Mouse (Mus musculus) liver, embryonic 14.5 days (tissue): ENCODE data around the gene Cnnm1. TPM values are rescaled to one million over a fixed set of nuclear protein-coding genes. Genes with fewer than 3 reads are reported as not detected.

ENCODE experiments used
- ATAC-seq: fragments of 200-750 bp; cut with Nextera tagmentation; 2 replicates; pipeline ENCODE4 v1.8.0; 2017; ENCODE audit warnings: moderate number of reproducible peaks, mild to moderate bottlenecking, moderate library complexity; ENCODE audit not compliant: insufficient read depth
- DNase-seq, 3 experiments: peaks; one replicate each; pipeline ENCODE4 v3.0.0-alpha.2; 2012 to 2013; ENCODE audit warnings: low read depth in 3 of 3, low spot score in 3 of 3
- H3K27ac ChIP-seq: fragments of 300-500 bp; sonication (generic); 2 replicates; pipeline ENCODE4 v1.5.1; 2014; ENCODE audit warnings: moderate library complexity, mild to moderate bottlenecking, control low read depth, inconsistent platforms
- H3K27me3 ChIP-seq: fragments of 300-500 bp; sonication (generic); 2 replicates; pipeline ENCODE4 v1.6.1; 2014; ENCODE audit warnings: mild to moderate bottlenecking, low read length, moderate library complexity; ENCODE audit not compliant: control insufficient read depth, insufficient read depth
- H3K36me3 ChIP-seq: fragments of 300-500 bp; sonication (generic); replicated peaks from 2 replicates; pipeline ENCODE4 v1.6.1; 2014; ENCODE audit warnings: low read depth; ENCODE audit not compliant: control insufficient read depth, insufficient read depth
- H3K4me1 ChIP-seq, 2 experiments: fragments of 200-500 bp in 1 of 2; fragments of 300-500 bp in 1 of 2; sonication (generic) in 1 of 2; replicated peaks; 2 replicates each; pipeline ENCODE4 v1.6.1; 2012 to 2014; ENCODE audit warnings: antibody characterized with exemption in 1 of 2, inconsistent platforms in 1 of 2, low read length in 1 of 2; ENCODE audit not compliant: control insufficient read depth in 2 of 2, insufficient read depth in 2 of 2
- H3K4me2 ChIP-seq: fragments of 300-500 bp; sonication (generic); 2 replicates; pipeline ENCODE4 v1.6.1; 2014; ENCODE audit warnings: low read depth, mild to moderate bottlenecking, control low read depth, moderate library complexity
- H3K4me3 ChIP-seq, 2 experiments: fragments of 200-500 bp in 1 of 2; fragments of 300-500 bp in 1 of 2; sonication (generic) in 1 of 2; 2 replicates each; pipeline ENCODE4 v1.5.1; 2012 to 2014; ENCODE audit warnings: low read depth in 2 of 2, low read length in 2 of 2, mild to moderate bottlenecking in 2 of 2, control low read depth in 1 of 2, inconsistent platforms in 1 of 2, moderate library complexity in 1 of 2; ENCODE audit not compliant: insufficient read depth in 1 of 2
- H3K9ac ChIP-seq: fragments of 300-500 bp; sonication (generic); replicated peaks from 2 replicates; pipeline ENCODE4 v1.6.1; 2014; ENCODE audit warnings: mild to moderate bottlenecking, control low read depth, moderate library complexity
- H3K9me3 ChIP-seq: fragments of 300-500 bp; sonication (generic); 2 replicates; pipeline ENCODE4 v1.6.1; 2016; ENCODE audit warnings: low read length, mixed read lengths; ENCODE audit not compliant: control insufficient read depth
- CTCF ChIP-seq: IDR thresholded peaks from 2 replicates; pipeline ENCODE4 v1.5.1; 2016; ENCODE audit warnings: antibody characterized with exemption, low read depth, control low read depth
- EP300 ChIP-seq: IDR thresholded peaks from 2 replicates; pipeline ENCODE4 v1.6.1; 2016; ENCODE audit warnings: antibody characterized with exemption, low read depth
- WGBS: fragments of 180-500 bp; shearing (Covaris S2); extraction: QIAGEN DNeasy Blood & Tissue Kit; methylation state at CpG from one replicate; pipeline ENCODE4 v1.1.7; 2014; ENCODE audit not compliant: insufficient replicate concordance; 5-methylcytosine and 5-hydroxymethylcytosine counted together
- polyA plus RNA-seq, 2 experiments: library from polyadenylated mRNA; depleted of rRNA in 1 of 2; stranded (reverse) in 1 of 2; unstranded in 1 of 2; fragments of >200 nt; fragmentation: Nextera tagmentation in 1 of 2; extraction: Ambion mirVana in 1 of 2; gene quantifications; 2 replicates each; pipeline versions ENCODE4 v1.2.1 to v1.2.3; 2012 to 2014

Gene Cnnm1
- polyA plus RNA-seq, 2 experiments = 0.08 to 0.17 TPM

GRCm38 (mm10) chr19:43424082-43424481 is 16.2 kb upstream of the Cnnm1 start:
- no peaks in the 10 kb centered on the region for H3K27me3 ChIP-seq
- H3K9me3 ChIP-seq = no peaks in the 10 kb centered on the region
- ATAC-seq = no peak
- DNase-seq = no peak
- no peak overlapping the region for H3K4me3 ChIP-seq
- H3K9ac ChIP-seq = no peak overlapping the region
- H3K4me2 ChIP-seq = no peak overlapping the region
- H3K27ac ChIP-seq = no peak overlapping the region
- no peaks in the 10 kb centered on the region for H3K4me1 ChIP-seq
- 48% methylated on average over 2 of the region's 2 CpGs for WGBS
- no peaks in the 10 kb centered on the region for H3K36me3 ChIP-seq
- TF ChIP-seq CTCF = no peak; the same call in 1 of the 2 replicates
- no peak for TF ChIP-seq EP300

- H3K4me3 ChIP-seq = no peak overlapping the region
- H3K9me3 ChIP-seq = no peaks in the 10 kb centered on the region
- 75% methylated on average over 24 of the region's 24 CpGs for WGBS
- TF ChIP-seq CTCF = no peak
- no peak for TF ChIP-seq EP300
- H3K4me2 ChIP-seq = no peak overlapping the region
- H3K4me1 ChIP-seq = no peaks in the 10 kb centered on the region
- H3K9ac ChIP-seq = no peak overlapping the region
- H3K36me3 ChIP-seq = no peaks in the 10 kb centered on the region
- H3K27ac ChIP-seq = no peak overlapping the region
- ATAC-seq (no peak), DNase-seq (no peak)
- H3K27me3 ChIP-seq = no peaks in the 10 kb centered on the region; the same call in 1 of the 2 replicates
Observed at GRCm38 (mm10) chr19:43427446-43428224, 12.6 kb upstream of the Cnnm1 start.

GRCm38 (mm10) chr19:43439246-43439645 is 990 bp upstream of the Cnnm1 start:
- no peak overlapping the region for H3K9ac ChIP-seq
- ATAC-seq = no peak
- H3K4me1 ChIP-seq = no peaks in the 10 kb centered on the region
- H3K27ac ChIP-seq = no peak overlapping the region
- H3K27me3 ChIP-seq = peaks cover 57% of the 10 kb centered on the region
- no peaks in the 10 kb centered on the region for H3K9me3 ChIP-seq
- no peak overlapping the region for H3K4me3 ChIP-seq
- H3K4me2 ChIP-seq = no peak overlapping the region
- no peaks in the 10 kb centered on the region for H3K36me3 ChIP-seq
- no peak for DNase-seq
- 53% methylated on average over 7 of the region's 7 CpGs for WGBS
- TF ChIP-seq CTCF (no peak), EP300 (no peak)

GRCm38 (mm10) chr19:43440768-43441660 is 778 bp downstream of the Cnnm1 start:
- Histone ChIP-seq H3K4me1 (no peaks in the 10 kb centered on the region), H3K4me2 (peak overlapping the region; percentile 62), H3K9me3 (no peaks in the 10 kb centered on the region), H3K27ac (no peak overlapping the region), H3K9ac (no peak overlapping the region), H3K4me3 (peak overlapping the region in 1 of 2 experiments; percentile 47; a peak in 2 of 4 replicates), H3K36me3 (no peaks in the 10 kb centered on the region), H3K27me3 (peaks cover 57% of the 10 kb centered on the region)
- 1% methylated on average over 109 of the region's 118 CpGs for WGBS
- no peak for ATAC-seq
- DNase-seq = no peak
- TF ChIP-seq CTCF (no peak), EP300 (no peak)

GRCm38 (mm10) chr19:43441661-43441990 is 1.4 kb downstream of the Cnnm1 start:
- 13% methylated on average over 17 of the region's 17 CpGs for WGBS
- Histone ChIP-seq H3K36me3 (no peaks in the 10 kb centered on the region), H3K9me3 (no peaks in the 10 kb centered on the region), H3K27ac (no peak overlapping the region), H3K27me3 (peaks cover 57% of the 10 kb centered on the region), H3K4me2 (peak overlapping the region; percentile 62; the same call in 1 of the 2 replicates), H3K9ac (no peak overlapping the region), H3K4me3 (no peak overlapping the region), H3K4me1 (no peaks in the 10 kb centered on the region)
- TF ChIP-seq EP300 (no peak), CTCF (no peak)
- no peak for DNase-seq
- no peak for ATAC-seq
